Mouse (Mus musculus): ENCODE data around the gene Bbs9. TPM values are rescaled to one million over a fixed set of nuclear protein-coding genes. Genes with fewer than 3 reads are reported as not detected.

The Bbs9 gene
- polyA plus RNA-seq, 1 experiment from 2014 or later = 5.8 TPM

- DNase-seq (ENCODE audit: low spot score) = no peak
- 60% methylated on average over 9 of the region's 9 CpGs for WGBS
- H3K27ac ChIP-seq (replicated peaks) = no peak overlapping the region
- ATAC-seq (ENCODE audit: low FRiP score, low TSS enrichment) = no peak
- H3K27me3 ChIP-seq (ENCODE audit: control insufficient read depth, insufficient read depth, low read length) = no peaks in the 10 kb centered on the region
- H3K4me1 ChIP-seq (replicated peaks; ENCODE audit: control insufficient read depth, insufficient read depth) = no peaks in the 10 kb centered on the region
- no peaks in the 10 kb centered on the region for H3K9me3 ChIP-seq (ENCODE audit: control insufficient read depth, low read length)
- H3K36me3 ChIP-seq (ENCODE audit: control insufficient read depth, insufficient read depth, low read length) = no peaks in the 10 kb centered on the region
- no peak overlapping the region for H3K9ac ChIP-seq (ENCODE audit: low read length)
- H3K4me2 ChIP-seq (replicated peaks; ENCODE audit: low read depth) = no peak overlapping the region
- no peak for TF ChIP-seq EP300 (optimal IDR thresholded peaks at IDR 0.05)
- no peak for TF ChIP-seq CTCF (IDR thresholded peaks at IDR 0.05; ENCODE audit: low read depth)
- H3K4me3 ChIP-seq (ENCODE audit: low read depth, low read length) = no peak overlapping the region
These were observed 339.0 kb downstream of the Bbs9 start for GRCm38 (mm10) chr9:22814407-22815092.

GRCm38 (mm10) chr9:22815093-22815458 lies 339.6 kb downstream of the Bbs9 start:
- no peak overlapping the region for H3K9ac ChIP-seq (ENCODE audit: low read length)
- H3K36me3 ChIP-seq (ENCODE audit: control insufficient read depth, insufficient read depth, low read length) = no peaks in the 10 kb centered on the region
- H3K4me1 ChIP-seq (replicated peaks; ENCODE audit: control insufficient read depth, insufficient read depth) = no peaks in the 10 kb centered on the region
- TF ChIP-seq CTCF (IDR thresholded peaks at IDR 0.05; ENCODE audit: low read depth) = no peak
- no peak for TF ChIP-seq EP300 (optimal IDR thresholded peaks at IDR 0.05)
- no peaks in the 10 kb centered on the region for H3K27me3 ChIP-seq (ENCODE audit: control insufficient read depth, insufficient read depth, low read length)
- H3K4me3 ChIP-seq (ENCODE audit: low read depth, low read length) = no peak overlapping the region
- no peak for DNase-seq (ENCODE audit: low spot score)
- no peak for ATAC-seq (ENCODE audit: low FRiP score, low TSS enrichment)
- no peaks in the 10 kb centered on the region for H3K9me3 ChIP-seq (ENCODE audit: control insufficient read depth, low read length)
- H3K4me2 ChIP-seq (replicated peaks; ENCODE audit: low read depth) = no peak overlapping the region
- 60% methylated on average over 7 of the region's 7 CpGs for WGBS
- H3K27ac ChIP-seq (replicated peaks) = no peak overlapping the region

- Histone ChIP-seq H3K36me3 (ENCODE audit: control insufficient read depth, insufficient read depth, low read length) (no peaks in the 10 kb centered on the region), H3K4me1 (replicated peaks; ENCODE audit: control insufficient read depth, insufficient read depth) (no peaks in the 10 kb centered on the region), H3K27ac (replicated peaks) (no peak overlapping the region), H3K4me3 (ENCODE audit: low read depth, low read length) (no peak overlapping the region), H3K9ac (ENCODE audit: low read length) (no peak overlapping the region), H3K4me2 (replicated peaks; ENCODE audit: low read depth) (no peak overlapping the region), H3K27me3 (ENCODE audit: control insufficient read depth, insufficient read depth, low read length) (no peaks in the 10 kb centered on the region), H3K9me3 (ENCODE audit: control insufficient read depth, low read length) (no peaks in the 10 kb centered on the region)
- ATAC-seq (ENCODE audit: low FRiP score, low TSS enrichment) (no peak), DNase-seq (ENCODE audit: low spot score) (no peak)
- TF ChIP-seq CTCF (IDR thresholded peaks at IDR 0.05; ENCODE audit: low read depth) = no peak
- TF ChIP-seq EP300 (optimal IDR thresholded peaks at IDR 0.05) = no peak
- 76% methylated on average over 6 of the region's 6 CpGs for WGBS
These were observed 344.0 kb downstream of the Bbs9 start for GRCm38 (mm10) chr9:22819539-22819938.

- Histone ChIP-seq H3K9me3 (ENCODE audit: control insufficient read depth, low read length) (no peaks in the 10 kb centered on the region), H3K4me3 (ENCODE audit: low read depth, low read length) (no peak overlapping the region), H3K4me2 (replicated peaks; ENCODE audit: low read depth) (no peak overlapping the region), H3K27ac (replicated peaks) (no peak overlapping the region), H3K9ac (ENCODE audit: low read length) (no peak overlapping the region), H3K36me3 (ENCODE audit: control insufficient read depth, insufficient read depth, low read length) (no peaks in the 10 kb centered on the region), H3K4me1 (replicated peaks; ENCODE audit: control insufficient read depth, insufficient read depth) (no peaks in the 10 kb centered on the region), H3K27me3 (ENCODE audit: control insufficient read depth, insufficient read depth, low read length) (no peaks in the 10 kb centered on the region)
- TF ChIP-seq EP300 (optimal IDR thresholded peaks at IDR 0.05) (no peak), CTCF (IDR thresholded peaks at IDR 0.05; ENCODE audit: low read depth) (no peak)
- WGBS = 15% methylated on average over 6 of the region's 6 CpGs
- DNase-seq (ENCODE audit: low spot score) = no peak
- ATAC-seq (ENCODE audit: low FRiP score, low TSS enrichment) = no peak
These were observed 345.2 kb downstream of the Bbs9 start for GRCm38 (mm10) chr9:22820646-22821185.

- no peaks in the 10 kb centered on the region for H3K4me1 ChIP-seq (replicated peaks; ENCODE audit: control insufficient read depth, insufficient read depth)
- DNase-seq (ENCODE audit: low spot score) (peak; percentile 22), ATAC-seq (ENCODE audit: low FRiP score, low TSS enrichment) (no peak)
- H3K9ac ChIP-seq (ENCODE audit: low read length) = no peak overlapping the region
- no peak for TF ChIP-seq CTCF (IDR thresholded peaks at IDR 0.05; ENCODE audit: low read depth)
- no peak for TF ChIP-seq EP300 (optimal IDR thresholded peaks at IDR 0.05)
- WGBS = 26% methylated on average over 5 of the region's 5 CpGs
- no peaks in the 10 kb centered on the region for H3K9me3 ChIP-seq (ENCODE audit: control insufficient read depth, low read length)
- H3K27ac ChIP-seq (replicated peaks) = no peak overlapping the region
- H3K27me3 ChIP-seq (ENCODE audit: control insufficient read depth, insufficient read depth, low read length) = no peaks in the 10 kb centered on the region
- H3K4me3 ChIP-seq (ENCODE audit: low read depth, low read length) = no peak overlapping the region
- no peak overlapping the region for H3K4me2 ChIP-seq (replicated peaks; ENCODE audit: low read depth)
- no peaks in the 10 kb centered on the region for H3K36me3 ChIP-seq (ENCODE audit: control insufficient read depth, insufficient read depth, low read length)
These were observed 347.3 kb downstream of the Bbs9 start for GRCm38 (mm10) chr9:22822770-22823169.

GRCm38 (mm10) chr9:22823856-22824255 lies 348.3 kb downstream of the Bbs9 start:
- Histone ChIP-seq H3K4me1 (replicated peaks; ENCODE audit: control insufficient read depth, insufficient read depth) (no peaks in the 10 kb centered on the region), H3K9me3 (ENCODE audit: control insufficient read depth, low read length) (no peaks in the 10 kb centered on the region), H3K4me2 (replicated peaks; ENCODE audit: low read depth) (no peak overlapping the region), H3K36me3 (ENCODE audit: control insufficient read depth, insufficient read depth, low read length) (no peaks in the 10 kb centered on the region), H3K4me3 (ENCODE audit: low read depth, low read length) (no peak overlapping the region), H3K27ac (replicated peaks) (no peak overlapping the region), H3K9ac (ENCODE audit: low read length) (no peak overlapping the region), H3K27me3 (ENCODE audit: control insufficient read depth, insufficient read depth, low read length) (no peaks in the 10 kb centered on the region)
- ATAC-seq (ENCODE audit: low FRiP score, low TSS enrichment) (no peak), DNase-seq (ENCODE audit: low spot score) (no peak)
- TF ChIP-seq CTCF (IDR thresholded peaks at IDR 0.05; ENCODE audit: low read depth) (no peak), EP300 (optimal IDR thresholded peaks at IDR 0.05) (no peak)
- WGBS = 82% methylated on average over 3 of the region's 3 CpGs
